Mouse (Mus musculus) yolk sac, embryonic 10.5 days (tissue): ENCODE results near the gene Plekha4.
"Not testable (repeated sequence)": the region's sequence is repeated elsewhere in the genome, so short reads cannot be mapped to it uniquely, and the experiment has no call there.

Experiments used
- DNase-seq: peaks from one replicate; pipeline ENCODE4 v3.0.0-alpha.2; 2017; ENCODE audit warnings: low spot score

Gene Plekha4

DNA sequence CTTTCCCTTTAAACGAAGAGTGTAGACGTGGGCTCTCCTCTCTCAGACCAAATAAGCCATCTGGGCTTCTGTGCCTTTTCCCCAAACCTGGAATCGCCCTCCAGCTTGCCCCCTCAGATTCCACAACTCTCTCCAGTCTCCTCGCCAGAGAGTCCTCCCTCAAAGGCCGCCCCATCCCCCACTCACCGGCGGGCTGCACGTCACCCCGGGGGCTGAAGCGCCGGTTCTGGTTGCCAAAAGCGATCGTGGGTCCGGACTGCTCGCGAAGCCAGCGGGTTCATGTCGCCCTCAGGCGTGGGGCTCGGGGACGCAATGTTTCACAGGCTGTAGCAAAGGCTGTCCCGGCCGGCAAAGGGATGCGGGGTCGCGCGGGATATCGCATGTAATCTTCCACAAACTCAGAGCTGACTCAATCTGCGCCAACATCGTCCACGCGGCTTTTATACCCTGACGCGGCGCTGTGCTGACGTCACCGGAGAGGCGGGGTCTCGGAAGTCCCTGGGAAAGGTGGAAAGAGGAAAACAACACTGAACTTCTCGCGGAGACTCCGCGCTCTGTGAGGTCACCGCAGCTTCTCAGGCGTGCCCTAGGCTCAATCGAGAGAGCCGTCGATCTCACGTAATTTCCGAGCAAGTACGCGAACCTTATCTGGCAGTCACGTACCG is at the start of gene Plekha4, which contains the start of gene Ppp1r15a:
TSS of gene Plekha4 (plus strand) at position 522 of the 665 bp plus-strand sequence.
TSS of gene Ppp1r15a (minus strand) at position 460 of the 665 bp plus-strand sequence.
- DNase-seq, result peak; percentile 95

DNA sequence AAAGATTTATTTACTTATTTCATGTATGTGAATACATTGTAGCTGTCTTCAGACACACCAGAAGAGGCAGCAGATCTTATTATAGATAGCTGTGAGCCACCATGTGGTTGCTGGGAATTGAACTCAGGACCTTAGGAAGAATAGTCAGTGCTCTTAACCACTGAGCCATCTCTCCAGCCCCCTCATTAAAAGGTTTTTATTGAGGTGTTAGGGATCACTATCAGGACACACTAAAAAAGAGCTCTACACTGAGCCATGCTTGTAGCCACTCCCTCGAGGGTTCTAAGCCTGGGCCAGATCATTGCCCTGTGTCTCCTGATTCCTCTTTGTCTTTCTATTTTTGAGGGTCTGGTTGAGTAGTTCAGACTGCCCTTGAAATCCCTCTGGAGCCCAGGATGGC is 49.7 kb upstream of the Plekha4 start:
- no peak for DNase-seq

DNA sequence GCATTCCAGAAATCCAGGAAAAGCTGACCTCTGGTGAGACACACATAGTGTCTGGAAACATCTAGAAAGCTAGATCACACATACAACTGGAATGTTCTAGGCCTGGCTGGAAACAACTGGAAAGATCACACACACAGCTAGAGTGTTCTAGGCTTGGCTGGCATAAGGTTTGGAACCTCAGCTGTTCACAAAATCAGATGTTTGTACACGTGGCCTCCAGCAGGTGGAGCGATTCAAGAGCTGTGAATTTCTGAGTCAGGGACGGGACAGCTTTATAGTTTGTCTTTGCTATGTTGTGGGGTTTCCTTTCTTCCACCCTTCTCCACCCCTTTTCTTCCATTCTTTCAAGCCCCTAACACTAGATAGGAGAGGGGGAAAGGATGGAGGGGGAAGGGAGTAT is 49.1 kb upstream of the Plekha4 start:
- DNase-seq, result no peak

DNA sequence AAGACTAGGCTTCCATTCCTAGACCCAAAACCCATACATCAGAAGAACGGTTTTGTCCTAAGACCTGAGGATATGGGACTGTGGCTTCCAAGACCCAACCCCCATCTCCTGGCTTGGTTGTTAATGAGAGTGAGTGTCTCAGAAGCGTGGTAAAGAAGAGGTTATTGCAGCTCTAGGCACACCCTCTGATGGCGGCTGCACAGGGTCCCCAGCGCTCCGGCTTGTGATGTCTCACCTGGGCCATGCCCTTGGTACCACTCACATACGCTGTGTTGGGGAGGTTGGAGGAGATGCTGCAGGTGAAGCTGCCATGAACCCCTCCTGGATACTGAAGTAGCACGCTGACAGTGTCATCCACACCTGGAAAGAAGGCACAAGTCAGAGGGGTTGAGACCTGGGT is 47.4 kb upstream of the Plekha4 start:
- no peak for DNase-seq

DNA sequence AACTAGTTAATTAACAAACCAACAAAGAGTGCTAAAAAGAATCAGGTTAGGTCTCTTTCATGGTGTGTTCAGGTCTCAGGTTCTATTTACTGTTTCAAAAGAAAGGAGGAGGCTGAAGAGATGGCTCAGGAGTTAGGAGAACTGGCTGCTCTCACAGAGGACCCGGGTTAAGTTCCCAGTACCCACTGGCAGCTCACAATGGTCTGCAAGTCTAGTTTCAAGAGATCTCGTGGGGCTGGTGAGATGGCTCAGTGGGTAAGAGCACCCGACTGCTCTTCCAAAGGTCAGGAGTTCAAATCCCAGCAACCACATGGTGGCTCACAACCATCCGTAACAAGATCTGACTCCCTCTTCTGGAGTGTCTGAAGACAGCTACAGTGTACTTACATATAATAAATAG is 45.8 kb upstream of the Plekha4 start:
- peak; percentile 49 for DNase-seq

DNA sequence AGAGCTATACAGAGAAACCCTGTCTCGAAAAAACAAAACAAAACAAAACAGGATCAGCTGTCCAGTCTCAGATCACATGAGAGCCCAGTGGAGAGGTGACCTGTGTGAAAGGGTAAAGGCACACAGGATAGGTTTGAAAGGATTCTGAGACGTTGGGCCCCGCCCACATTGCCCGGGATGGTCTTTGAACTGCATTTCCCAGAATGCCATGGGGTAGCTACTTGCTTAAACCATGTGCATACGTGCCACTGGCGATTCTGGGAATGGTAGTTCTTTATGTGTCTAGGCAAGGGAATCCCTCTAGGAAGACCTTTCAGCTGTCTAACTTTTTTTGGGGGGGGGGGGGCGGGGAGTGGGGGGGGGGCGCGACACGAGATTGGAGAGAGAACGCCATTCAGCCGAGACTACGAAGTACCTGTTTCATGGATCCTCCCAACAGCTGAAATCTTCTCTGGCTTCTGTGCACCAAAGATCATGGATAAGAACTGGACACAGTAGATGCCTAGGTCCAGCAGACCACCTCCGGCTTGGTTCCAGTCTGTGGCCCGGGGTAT is 44.7 kb upstream of the Plekha4 start, which contains the start of gene Tulp2:
TSS of gene Tulp2 (plus strand) at position 504 of the 554 bp plus-strand sequence.
- peak; percentile 76 for DNase-seq

DNA sequence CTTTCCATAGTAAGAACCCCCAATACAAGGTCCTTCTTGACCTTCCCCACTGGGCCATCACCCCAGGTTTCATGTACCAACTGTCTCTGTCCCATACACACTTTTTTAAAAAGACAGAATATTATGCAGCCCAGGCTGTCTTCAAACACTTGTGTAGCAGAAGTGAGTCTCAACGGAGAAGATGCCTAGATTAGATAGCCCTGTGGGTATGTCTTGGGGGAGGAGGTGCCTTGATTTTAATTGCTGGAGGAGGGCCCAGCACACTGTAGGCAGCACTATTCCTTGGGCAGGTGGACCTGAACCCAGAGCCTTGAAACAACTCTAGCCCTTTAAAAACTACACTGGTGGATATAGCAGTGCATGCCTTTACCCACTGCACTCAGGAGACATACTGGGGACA is 44.0 kb upstream of the Plekha4 start:
- DNase-seq, result no peak

DNA sequence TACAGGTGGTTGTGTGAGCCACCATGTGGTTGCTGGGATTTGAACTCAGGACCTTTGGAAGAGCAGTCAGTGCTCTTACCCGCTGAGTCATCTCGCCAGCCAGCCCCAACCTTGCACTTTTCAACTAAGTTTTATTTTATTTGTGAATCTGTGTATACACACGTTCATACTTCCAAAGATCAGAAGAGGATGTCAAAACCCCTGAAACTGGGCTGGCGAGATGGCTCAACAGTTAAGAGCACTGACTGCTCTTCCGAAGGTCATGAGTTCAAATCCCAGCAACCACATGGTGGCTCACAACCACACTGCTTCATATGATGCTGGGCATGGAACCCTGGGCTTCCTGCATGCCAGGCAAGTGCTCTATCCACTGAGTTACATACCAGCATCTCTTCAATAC is 41.1 kb upstream of the Plekha4 start:
- not testable (repeated sequence) for DNase-seq

DNA sequence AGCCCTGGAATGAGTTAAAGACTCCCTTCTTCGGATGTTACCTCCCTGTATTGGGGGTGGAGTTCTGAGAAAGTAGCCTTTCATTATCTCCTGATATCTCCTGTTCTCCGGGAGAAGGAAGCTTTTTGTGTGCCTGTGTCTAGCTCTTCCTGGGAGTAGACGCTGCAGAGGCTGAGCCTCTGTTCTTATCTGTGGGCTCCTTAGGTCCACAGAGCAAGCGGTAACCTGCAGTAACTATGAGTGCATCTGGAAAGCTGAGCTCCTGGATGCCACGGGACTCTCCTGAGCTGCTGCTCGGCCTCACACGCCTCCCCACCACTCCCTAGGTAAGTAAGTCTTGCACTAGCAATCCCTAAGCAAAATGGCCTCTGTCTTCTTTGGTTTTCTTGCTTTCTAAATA is 40.0 kb upstream of the Plekha4 start:
- DNase-seq, result no peak

DNA sequence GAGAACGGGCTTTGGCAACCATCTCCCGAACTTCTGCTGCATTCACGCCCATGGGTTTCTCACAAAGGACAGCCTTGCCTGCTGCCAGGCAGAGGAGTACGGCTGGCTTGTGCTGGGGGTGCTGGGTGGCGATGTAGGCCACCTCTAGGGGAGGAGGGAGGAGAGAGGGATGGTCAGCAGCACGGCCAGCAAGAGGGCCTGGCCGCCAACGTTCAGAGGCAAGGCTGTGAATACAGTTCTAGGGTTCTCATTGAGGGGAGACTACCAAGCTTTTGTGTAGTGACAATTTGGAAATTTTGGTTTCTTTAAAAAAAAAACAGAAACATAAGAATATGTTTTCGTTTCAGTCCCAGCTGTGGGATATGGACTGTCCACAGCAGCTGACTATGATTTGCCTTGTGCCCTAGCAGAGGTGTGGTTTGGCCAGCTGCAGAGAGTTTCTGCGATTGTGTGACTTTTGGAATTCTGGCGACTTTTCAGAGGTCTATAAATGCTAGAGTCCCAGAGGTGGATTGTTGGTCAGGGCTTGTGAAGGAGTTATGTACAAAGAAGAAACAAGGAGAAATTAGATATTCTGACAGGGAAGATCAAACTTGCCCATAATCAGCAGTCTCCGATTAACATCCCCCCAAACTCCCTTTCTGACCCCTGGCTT is 39.2 kb upstream of the Plekha4 start, which contains the start of gene Gm45808:
TSS of gene Gm45808 (minus strand) at position 51 of the 655 bp plus-strand sequence.
- DNase-seq, result no peak

DNA sequence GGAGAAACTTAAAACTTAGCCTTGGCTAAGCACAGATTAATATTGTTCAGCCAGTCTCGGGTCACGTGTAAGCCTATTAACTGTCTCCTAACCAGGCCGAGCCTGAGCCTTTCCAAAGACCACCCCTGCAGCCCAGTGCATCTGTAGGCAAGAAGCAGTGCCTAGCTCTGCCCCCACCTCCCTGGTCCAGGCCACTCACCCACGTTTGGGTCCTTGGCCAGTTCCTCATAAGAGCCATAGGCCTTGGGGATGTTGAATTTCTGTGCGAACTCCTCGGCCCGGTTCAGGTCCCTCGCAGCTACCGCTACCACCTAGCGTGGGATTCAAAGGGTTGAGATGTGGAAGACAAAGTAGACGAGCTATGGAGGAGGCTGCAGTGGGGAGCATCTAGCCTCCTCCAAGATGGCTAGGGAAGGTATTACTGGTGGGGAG is 38.3 kb upstream of the Plekha4 start:
- DNase-seq, result peak; percentile 49

DNA sequence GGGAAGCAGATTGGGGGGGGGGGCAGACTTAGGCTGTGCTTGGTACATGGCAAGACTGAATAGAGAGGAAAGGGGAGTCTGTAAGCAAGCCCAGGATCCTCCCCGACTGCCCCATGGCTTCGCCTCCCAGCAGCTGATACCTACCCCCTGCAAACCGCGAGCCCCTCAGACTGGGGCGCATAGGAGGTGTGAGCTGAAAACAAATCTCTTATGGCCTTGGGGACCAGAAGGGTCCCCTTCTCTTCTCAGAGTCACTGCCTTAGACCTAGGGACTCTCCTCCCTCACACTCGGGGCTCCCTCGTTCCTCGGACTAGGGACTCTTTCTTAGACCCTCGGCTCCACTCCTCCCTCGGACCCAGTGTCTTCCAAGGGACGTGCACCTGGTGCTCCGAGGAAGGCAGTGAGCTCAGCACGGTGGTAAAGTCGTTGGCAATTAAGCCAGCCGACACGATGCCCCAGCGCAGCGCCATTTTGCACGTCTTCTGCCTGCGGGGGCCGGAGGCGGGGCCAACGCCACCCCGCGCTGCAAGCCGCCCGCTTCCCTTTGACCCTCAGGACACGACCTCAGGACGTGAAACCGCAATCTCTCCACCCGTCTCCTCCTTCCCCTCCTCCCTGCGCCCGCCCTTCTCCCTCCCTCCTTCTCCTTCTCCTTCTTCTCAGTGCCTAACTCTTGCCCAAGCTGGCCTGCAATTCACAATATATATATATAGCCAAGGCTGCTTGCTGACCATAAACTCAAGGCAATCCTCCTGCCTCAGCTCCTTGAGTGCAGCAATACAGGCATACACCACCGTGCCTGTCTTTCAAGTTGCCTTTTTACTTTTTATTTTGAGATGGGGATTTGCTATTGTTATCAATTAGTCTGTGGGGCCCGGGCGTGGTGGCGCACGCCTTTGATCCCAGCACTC is 37.6 kb upstream of the Plekha4 start, which contains the start of gene Dhdh:
TSS of gene Dhdh (minus strand) at position 513 of the 912 bp plus-strand sequence.
- DNase-seq, result peak; percentile 86

DNA sequence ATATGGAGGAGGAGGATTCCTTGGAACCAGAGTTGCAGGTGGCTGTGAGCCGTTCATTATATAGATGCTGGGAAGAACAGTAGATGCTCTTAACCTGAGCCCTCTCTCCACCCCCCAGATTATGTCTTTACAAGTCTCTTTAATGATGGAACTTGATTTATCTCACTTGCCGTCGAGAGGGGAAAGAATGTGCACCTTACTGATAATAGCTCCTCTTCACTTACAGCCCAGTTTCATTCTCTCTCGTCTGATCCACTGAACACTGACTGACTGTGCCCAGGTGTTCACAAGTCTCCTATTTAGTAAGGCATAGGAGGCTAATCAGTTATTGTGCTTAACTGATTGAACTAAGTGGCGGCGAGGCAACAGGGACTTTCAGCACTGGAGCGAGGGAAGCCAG is 36.6 kb upstream of the Plekha4 start:
- no peak for DNase-seq

DNA sequence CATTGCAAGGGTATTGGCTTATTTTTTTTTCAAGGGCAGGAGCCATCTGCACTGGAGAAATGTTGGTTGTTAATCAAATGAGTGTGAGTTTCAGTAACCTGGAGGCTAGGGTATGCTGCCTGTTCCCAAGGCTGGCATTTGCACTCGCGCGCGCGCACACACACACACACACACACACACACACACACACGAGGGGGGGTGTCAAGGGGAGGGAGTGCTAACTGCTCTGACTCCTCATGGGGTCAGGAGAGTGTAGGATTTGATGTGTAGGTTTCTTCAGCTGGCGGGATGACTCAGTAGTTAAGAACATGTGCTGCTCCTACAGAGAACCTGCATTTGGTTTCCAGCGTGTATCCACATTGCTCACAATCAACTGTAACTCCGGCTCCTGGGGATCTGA is 35.3 kb upstream of the Plekha4 start:
- peak; percentile 39 for DNase-seq

DNA sequence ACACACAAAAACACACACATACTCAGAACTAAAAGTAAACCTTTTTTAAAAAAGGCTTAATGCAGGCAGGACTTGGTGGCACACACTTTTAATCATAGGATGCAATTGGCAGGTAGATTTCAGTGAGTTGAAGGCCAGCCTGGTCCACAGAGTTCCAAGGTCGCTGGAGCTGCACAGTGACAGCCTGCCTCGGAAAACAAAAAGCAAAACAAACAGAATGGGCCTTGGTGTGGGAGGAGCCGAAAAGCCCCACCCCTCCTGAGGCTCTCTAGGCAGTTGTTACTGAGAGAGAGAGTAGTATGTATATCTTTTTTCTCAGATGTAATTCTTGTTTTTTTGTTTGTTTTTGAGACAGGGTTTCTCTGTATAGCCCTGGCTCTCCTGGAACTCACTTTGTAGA is 34.9 kb upstream of the Plekha4 start:
- DNase-seq, result peak; percentile 77

DNA sequence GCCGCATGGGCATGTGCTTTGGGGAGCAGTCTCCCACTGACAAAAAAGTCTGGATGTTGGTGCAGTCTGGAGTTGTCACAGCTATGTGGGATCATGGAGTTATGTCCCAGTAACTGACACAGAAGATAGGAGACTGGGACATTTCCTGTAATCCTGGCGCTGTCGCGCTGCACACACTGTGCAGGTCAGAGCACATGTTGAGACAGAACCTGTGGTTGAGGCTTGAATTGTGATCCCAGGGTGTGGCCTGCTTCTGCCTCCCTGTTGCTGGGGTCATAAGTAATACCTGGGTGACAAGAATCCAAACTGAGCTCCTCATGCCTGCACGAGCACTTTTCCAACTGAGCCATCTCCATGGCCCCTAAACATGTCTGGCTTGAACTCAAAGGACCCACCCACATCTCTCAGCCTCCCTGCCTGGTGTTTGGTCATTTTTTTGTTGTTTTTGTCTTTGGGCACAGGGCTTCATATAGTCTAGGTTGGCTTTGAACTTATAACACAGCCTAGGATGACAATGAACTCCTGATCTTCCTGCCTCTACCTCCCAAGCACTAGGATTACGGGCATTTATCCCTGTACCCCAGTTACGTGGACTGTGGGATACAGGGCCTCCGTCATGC is 33.8 kb upstream of the Plekha4 start:
- DNase-seq, result no peak

DNA sequence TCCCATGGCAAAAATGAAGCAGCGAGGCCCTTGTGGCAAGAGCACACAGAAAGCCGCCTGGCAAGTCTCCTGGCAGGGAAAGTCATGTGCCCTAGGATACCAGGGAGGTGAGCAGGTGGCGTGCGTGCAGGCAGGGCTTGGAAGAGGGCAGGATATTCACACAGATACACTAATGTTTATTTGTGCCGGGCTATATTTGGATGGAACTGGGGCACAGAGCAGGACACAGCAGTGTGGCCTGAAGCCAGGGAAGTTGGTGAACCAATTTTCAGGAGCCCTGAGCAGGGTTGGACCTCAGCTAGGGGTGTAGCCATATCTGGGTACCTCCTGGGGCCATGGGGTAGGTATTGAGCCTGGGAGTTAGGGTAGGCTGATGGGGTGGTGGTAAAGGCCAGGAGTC is 33.2 kb upstream of the Plekha4 start:
- DNase-seq, result no peak

DNA sequence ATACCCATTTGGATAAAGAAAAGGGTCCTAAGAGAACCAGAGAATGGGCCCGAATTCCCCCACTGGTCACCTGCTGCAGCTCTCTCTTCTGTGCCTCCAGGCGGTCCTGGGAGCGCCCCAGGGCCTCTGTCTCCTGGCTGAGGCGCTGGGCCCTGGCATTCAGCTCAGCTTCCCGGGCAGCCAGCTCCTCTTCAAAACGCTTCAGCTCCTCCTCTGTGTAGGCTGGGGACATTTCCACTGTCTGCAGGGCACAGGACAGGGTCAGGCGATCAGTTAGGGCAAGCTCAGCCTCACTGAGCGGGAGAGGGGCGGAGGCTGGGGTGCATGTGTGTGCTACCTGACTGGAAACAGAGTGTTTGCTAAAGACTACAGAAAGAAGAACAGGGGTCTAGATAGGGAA is 31.6 kb upstream of the Plekha4 start:
- no peak for DNase-seq

DNA sequence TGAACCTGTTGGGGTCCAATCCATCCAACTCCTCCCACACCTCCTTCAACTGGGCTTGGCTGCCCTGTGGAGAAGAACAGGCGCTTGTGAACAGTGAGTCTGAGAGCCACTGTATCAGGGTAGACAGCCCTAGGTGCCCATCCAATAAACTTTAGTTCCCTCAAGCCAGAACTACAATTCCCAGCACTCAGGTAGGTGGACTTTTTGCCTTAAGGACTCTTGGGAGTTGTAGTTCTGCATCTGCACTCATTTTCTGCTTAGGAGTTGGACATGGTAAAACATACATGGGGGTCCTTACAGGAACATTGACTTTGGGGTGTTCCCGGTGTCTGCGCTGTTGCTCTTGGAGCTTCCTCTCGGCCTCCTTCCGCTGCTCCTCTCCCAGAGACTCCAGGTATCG is 27.7 kb upstream of the Plekha4 start:
- no peak for DNase-seq

DNA sequence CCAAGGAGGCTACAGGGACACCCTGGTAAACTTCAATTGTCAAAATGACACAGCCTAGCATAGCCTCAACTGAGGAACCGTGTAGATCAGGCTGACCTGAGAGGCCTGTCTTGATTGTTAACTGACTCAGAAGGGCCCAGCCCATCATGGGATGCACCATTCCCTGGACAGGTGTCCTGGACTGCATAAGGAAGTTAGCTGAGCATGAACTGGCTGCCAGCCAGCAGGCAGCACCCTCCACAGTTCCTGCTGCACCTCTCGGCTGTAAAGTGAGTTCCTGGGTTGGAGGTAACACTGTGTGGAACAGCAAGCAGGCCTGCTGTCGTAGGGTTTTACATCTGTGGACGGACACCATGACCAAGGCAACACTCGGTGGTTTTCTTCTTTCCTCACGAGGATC is 18.5 kb upstream of the Plekha4 start:
- no peak for DNase-seq

DNA sequence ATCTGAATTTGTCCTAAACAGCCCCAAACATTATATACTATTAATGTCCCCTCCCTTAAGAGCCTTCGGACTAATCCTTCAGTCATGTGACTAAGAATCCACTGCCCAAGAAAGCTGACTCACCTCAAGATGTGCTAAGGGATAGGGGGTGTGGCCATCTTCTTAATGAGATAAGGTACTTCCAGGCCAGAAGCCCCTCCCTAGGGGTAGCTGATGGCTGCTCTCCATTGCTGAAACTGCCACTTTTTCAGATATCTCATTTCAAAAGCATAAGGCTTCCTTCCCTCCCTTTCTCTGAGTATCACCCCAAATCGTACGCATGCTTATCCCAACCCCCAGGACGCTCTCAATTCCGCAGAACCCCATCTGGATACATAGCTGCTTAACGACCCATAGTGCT is 17.6 kb upstream of the Plekha4 start:
- peak; percentile 50 for DNase-seq
